Mouse (Mus musculus): ENCODE results near the gene Nudt4.

DNA sequence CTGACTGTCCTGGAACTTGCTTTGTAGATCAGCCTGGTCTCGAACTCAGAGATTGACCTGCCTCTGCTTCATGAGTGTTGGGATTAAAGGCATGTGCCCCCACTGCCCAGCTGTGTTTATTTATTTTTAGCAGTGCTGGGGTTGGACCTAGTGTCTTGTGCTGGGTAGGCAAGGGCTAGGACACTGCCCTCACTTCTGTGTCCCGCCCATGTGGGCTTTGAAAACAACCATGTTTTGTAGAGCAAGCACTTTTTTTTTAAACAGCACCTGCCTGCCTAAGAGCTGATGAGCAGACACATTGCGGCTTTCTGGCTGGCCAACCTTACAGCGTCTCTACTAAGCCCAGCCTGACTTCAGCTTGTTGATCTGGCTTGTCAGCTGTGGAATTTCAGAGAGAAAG, 27.3 kb upstream of the Nudt4 start:
- TF ChIP-seq CTCF (IDR thresholded peaks at IDR 0.05 in 2 of 3, conservative IDR thresholded peaks at IDR 0.05 in 1 of 3; ENCODE audit: control insufficient read depth in 1 of 3, insufficient read depth in 1 of 3, low read depth in 2 of 3, low read length in 3 of 3, poor library complexity in 1 of 3, severe bottlenecking in 1 of 3), result no peak
- no peak for TF ChIP-seq GATA1 (IDR thresholded peaks at IDR 0.05; ENCODE audit: low read depth, low read length)
- no peak for TF ChIP-seq SIN3A (IDR thresholded peaks at IDR 0.05; ENCODE audit: low read length)

Measured in MEL (cell line).